Mouse (Mus musculus) kidney, adult 9 months (tissue): Measurements from ENCODE around the gene Stom.

Experiments used
- DNase-seq: peaks from one replicate; pipeline ENCODE4 v3.0.0; 2022

Gene Stom

DNA sequence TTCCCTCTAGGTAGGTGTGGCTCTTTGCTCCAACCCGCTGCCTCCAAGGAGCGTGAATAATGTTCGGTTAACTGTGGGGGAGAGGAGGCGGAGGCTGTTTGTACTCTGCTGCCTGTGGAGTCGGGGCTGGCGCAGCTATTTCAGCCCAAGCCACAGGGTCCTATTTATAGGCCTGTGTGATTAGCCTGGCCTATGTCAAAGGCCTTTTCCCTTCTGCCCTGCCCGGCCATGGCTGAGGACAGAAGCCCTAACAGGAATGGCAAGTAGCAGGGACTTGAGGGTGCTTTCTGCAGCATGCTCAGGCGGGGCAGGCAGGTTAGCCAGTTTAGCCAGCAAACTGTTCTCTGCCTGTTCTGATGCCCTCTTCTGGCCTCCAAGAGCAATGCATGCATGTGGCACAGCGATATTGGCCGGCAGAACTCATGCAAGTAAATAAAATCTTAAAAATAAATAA, 66.2 kb downstream of the Stom start:
- peak; percentile 78 for DNase-seq

GRCm38 (mm10) chr2:35269716-35270260, 67.0 kb downstream of the Stom start:
- DNase-seq: peak; percentile 48

DNA sequence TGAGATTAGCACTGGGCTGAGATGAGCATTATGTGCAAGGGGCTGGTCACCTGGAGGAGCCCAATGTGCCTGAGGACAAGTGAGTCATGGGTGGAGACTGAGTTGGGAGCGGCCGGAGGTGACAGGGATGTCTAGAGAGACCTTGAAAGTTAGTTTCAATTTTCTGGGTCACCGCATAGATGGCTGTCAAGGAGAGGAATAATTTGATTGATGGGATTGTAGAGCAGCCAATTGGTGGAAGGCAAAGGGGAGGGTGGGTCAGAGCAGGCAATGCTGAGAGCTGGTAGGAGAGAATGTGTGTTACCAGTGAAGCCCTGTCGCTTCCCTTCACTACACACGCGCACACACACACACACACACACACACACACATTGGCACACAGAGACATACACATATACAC, 67.6 kb downstream of the Stom start:
- DNase-seq: peak; percentile 31

- no peak for DNase-seq
These were observed 68.8 kb downstream of the Stom start for GRCm38 (mm10) chr2:35267876-35268566.

GRCm38 (mm10) chr2:35267156-35267875, 69.5 kb downstream of the Stom start:
- DNase-seq: peak; percentile 32

- DNase-seq: no peak
These were observed 70.4 kb downstream of the Stom start for GRCm38 (mm10) chr2:35266251-35266905.

GRCm38 (mm10) chr2:35265775-35266174, 71.0 kb downstream of the Stom start:
- DNase-seq: no peak

DNA sequence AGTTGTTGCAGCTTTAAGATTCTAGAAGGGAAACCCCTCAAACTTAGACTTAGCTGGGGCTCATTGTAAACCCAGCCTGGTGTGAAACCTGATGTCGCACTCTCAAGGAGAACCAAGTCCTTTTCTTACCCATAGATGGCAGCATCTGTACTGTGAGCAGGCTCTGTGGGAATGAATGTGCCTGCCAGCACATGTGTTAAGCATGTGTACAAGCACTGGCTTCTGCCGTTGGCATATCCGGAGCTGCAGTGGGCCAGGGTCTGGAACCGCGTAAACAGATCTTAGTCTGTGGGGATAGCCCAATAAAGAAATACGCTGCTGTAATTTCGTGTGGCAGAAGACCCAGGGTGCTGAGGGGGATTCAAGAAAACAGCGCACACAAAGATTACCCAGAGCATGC, 71.5 kb downstream of the Stom start:
- DNase-seq: peak; percentile 65

- DNase-seq: no peak
These were observed 72.7 kb downstream of the Stom start for GRCm38 (mm10) chr2:35264095-35264494.
